Mouse (Mus musculus) myocyte (in vitro differentiated cells): ENCODE measurements around the gene Pbx1.

ENCODE experiments used
- CEBPB ChIP-seq: IDR thresholded peaks from 2 replicates; pipeline ENCODE4 v1.6.1; 2011; ENCODE audit warnings: mild to moderate bottlenecking, moderate library complexity; ENCODE audit not compliant: poor library complexity, insufficient read depth, severe bottlenecking
- E2F4 ChIP-seq: IDR thresholded peaks from one replicate; pipeline ENCODE4 v1.6.1; 2011; ENCODE audit warnings: mild to moderate bottlenecking, control low read depth, moderate library complexity; ENCODE audit not compliant: insufficient read depth
- MAX ChIP-seq: IDR thresholded peaks from one replicate; pipeline ENCODE4 v1.6.1; 2011; ENCODE audit warnings: low read depth, mild to moderate bottlenecking, control low read depth
- MYOD1 ChIP-seq, 3 experiments: IDR thresholded peaks; one replicate each; pipeline ENCODE4 v1.6.1; 2011; ENCODE audit warnings: control low read depth in 2 of 3, low read depth in 2 of 3, mild to moderate bottlenecking in 2 of 3, moderate library complexity in 1 of 3; ENCODE audit not compliant: insufficient read length in 2 of 3, control insufficient read depth in 1 of 3
- MYOG ChIP-seq, 3 experiments: IDR thresholded peaks; one replicate each; pipeline ENCODE4 v1.6.1; 2011; ENCODE audit warnings: control low read depth in 2 of 3, low read depth in 2 of 3, mild to moderate bottlenecking in 2 of 3; ENCODE audit not compliant: insufficient read length in 2 of 3, control insufficient read depth in 1 of 3, insufficient read depth in 1 of 3
- POLR2A ChIP-seq: IDR thresholded peaks from one replicate; pipeline ENCODE4 v1.6.1; 2011; ENCODE audit warnings: low read depth, mild to moderate bottlenecking, control low read depth, moderate library complexity; ENCODE audit not compliant: insufficient read length
- POLR2AphosphoS2 ChIP-seq: IDR thresholded peaks from one replicate; pipeline ENCODE4 v1.6.1; 2011; ENCODE audit warnings: low read depth, control low read depth; ENCODE audit not compliant: insufficient read length
- REST ChIP-seq: IDR thresholded peaks from one replicate; pipeline ENCODE4 v1.6.1; 2011; ENCODE audit warnings: mild to moderate bottlenecking, control low read depth, moderate library complexity; ENCODE audit not compliant: insufficient read depth, insufficient read length
- SRF ChIP-seq: IDR thresholded peaks from one replicate; pipeline ENCODE4 v1.6.1; 2011; ENCODE audit warnings: low read depth; ENCODE audit not compliant: control insufficient read depth, insufficient read length
- TCF12 ChIP-seq: IDR thresholded peaks from one replicate; pipeline ENCODE4 v1.6.1; 2011; ENCODE audit warnings: mild to moderate bottlenecking, control low read depth; ENCODE audit not compliant: poor library complexity, insufficient read depth, severe bottlenecking
- USF1 ChIP-seq: IDR thresholded peaks from one replicate; pipeline ENCODE4 v1.6.1; 2011; ENCODE audit warnings: low read depth, mild to moderate bottlenecking, control low read depth, moderate library complexity

GRCm38 (mm10) chr1:168103821-168104220 is 328.2 kb downstream of the Pbx1 start:
- no peak for TF ChIP-seq MAX
- TF ChIP-seq POLR2A, result no peak
- no peak for TF ChIP-seq USF1
- TF ChIP-seq E2F4, result no peak
- TF ChIP-seq MYOG (IDR thresholded peaks at IDR 0.05; ENCODE audit: control insufficient read depth in 1 of 3, insufficient read depth in 1 of 3, insufficient read length in 2 of 3, low read depth in 2 of 3), result no peak
- no peak for TF ChIP-seq SRF
- no peak for TF ChIP-seq TCF12
- TF ChIP-seq CEBPB, result no peak
- TF ChIP-seq MYOD1 (IDR thresholded peaks at IDR 0.05; ENCODE audit: control insufficient read depth in 1 of 3, insufficient read length in 2 of 3, low read depth in 2 of 3), result no peak
- TF ChIP-seq REST, result no peak
- no peak for TF ChIP-seq POLR2AphosphoS2
